Mouse (Mus musculus): ENCODE data around the gene Atxn2l.

Atxn2l gene

GRCm38 (mm10) chr7:126463004-126463403 lies 40.2 kb downstream of the Atxn2l start, which contains the start of gene Atp2a1:
Gene Atp2a1, minus strand, starts transcription at chr7:126463108.
- DNase-seq (ENCODE audit: low spot score in 2 of 2) = no peak

GRCm38 (mm10) chr7:126461626-126462025 lies 41.6 kb downstream of the Atxn2l start:
- no peak for DNase-seq (ENCODE audit: low spot score in 2 of 2)

GRCm38 (mm10) chr7:126460623-126461399 lies 42.4 kb downstream of the Atxn2l start:
- DNase-seq (ENCODE audit: low spot score in 2 of 2) = no peak

GRCm38 (mm10) chr7:126458844-126459618 lies 44.2 kb downstream of the Atxn2l start:
- DNase-seq (ENCODE audit: low spot score in 2 of 2) = no peak

GRCm38 (mm10) chr7:126458225-126458624 lies 45.0 kb downstream of the Atxn2l start:
- DNase-seq (ENCODE audit: low spot score in 2 of 2) = no peak

- no peak for DNase-seq (ENCODE audit: low spot score in 2 of 2)
These were observed 46.6 kb downstream of the Atxn2l start for GRCm38 (mm10) chr7:126456382-126457266.

GRCm38 (mm10) chr7:126455242-126455641 lies 48.0 kb downstream of the Atxn2l start:
- no peak for DNase-seq (ENCODE audit: low spot score in 2 of 2)

GRCm38 (mm10) chr7:126453861-126454260 lies 49.4 kb downstream of the Atxn2l start:
- no peak for DNase-seq (ENCODE audit: low spot score in 2 of 2)

GRCm38 (mm10) chr7:126452244-126452643 lies 51.0 kb downstream of the Atxn2l start:
- DNase-seq (ENCODE audit: low spot score in 2 of 2) = no peak

GRCm38 (mm10) chr7:126450641-126451040 lies 52.6 kb downstream of the Atxn2l start:
- no peak for DNase-seq (ENCODE audit: low spot score in 2 of 2)

GRCm38 (mm10) chr7:126449991-126450390 lies 53.2 kb downstream of the Atxn2l start:
- DNase-seq (ENCODE audit: low spot score in 2 of 2) = no peak

GRCm38 (mm10) chr7:126448481-126448880 lies 54.8 kb downstream of the Atxn2l start:
- DNase-seq (ENCODE audit: low spot score in 2 of 2) = no peak

GRCm38 (mm10) chr7:126446217-126446616 lies 57.0 kb downstream of the Atxn2l start:
- no peak for DNase-seq (ENCODE audit: low spot score in 2 of 2)

GRCm38 (mm10) chr7:126445104-126445815 lies 58.0 kb downstream of the Atxn2l start:
- DNase-seq (ENCODE audit: low spot score in 2 of 2) = no peak

GRCm38 (mm10) chr7:126444536-126444935 lies 58.7 kb downstream of the Atxn2l start:
- DNase-seq (ENCODE audit: low spot score in 2 of 2) = no peak

GRCm38 (mm10) chr7:126443997-126444396 lies 59.2 kb downstream of the Atxn2l start:
- DNase-seq (ENCODE audit: low spot score in 2 of 2) = no peak

Data from right cerebral cortex, postnatal 10 days (tissue).